Mouse (Mus musculus): ENCODE measurements at regions not wholly inside any gene's neighbourhood (a gene's known extent, or its start where the extent isn't known, plus 50 kb on each side); places are given as distances from the start of the nearest gene placed in this dataset.
A peak's percentile ranks its signal among the peaks of the same experiment; 100 is the strongest.

DNA sequence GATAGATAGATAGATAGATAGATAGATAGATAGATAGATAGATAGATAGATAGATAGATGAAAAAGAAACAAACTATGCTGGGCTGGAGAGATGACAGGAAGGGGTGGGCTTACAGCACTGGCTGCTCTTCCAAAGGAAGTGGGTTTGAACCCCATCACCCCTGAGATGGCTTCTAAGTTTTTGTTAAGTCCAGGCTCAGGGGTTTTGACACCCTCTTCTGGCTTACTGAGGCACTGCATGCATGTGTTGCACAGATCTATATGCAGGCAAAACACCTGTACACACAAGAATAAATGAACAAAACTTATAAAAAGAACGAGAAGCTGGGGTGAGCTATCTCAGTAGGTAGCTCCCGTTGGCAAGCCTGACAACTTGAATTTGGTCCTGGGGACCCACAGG lies 55.5 kb upstream of the Jak1 start:
- H3K36me3 ChIP-seq (ENCODE audit: control insufficient read depth in 1 of 2, insufficient read depth in 2 of 2, low read length in 2 of 2): no peaks in the 10 kb centered on the region
- peak; percentile 57 for DNase-seq (ENCODE audit: low read depth, low spot score)
- no peaks in the 10 kb centered on the region for H3K79me2 ChIP-seq (ENCODE audit: control insufficient read depth, insufficient read depth, low read length, poor library complexity)
- TF ChIP-seq ZMIZ1 (IDR thresholded peaks at IDR 0.05; ENCODE audit: low read depth, low read length) (no peak), ETS1 (IDR thresholded peaks at IDR 0.05; ENCODE audit: low read depth, low read length) (no peak), SMC3 (IDR thresholded peaks at IDR 0.05; ENCODE audit: low read depth, low read length) (peak; percentile 81), RAD21 (IDR thresholded peaks at IDR 0.05; ENCODE audit: low read depth, low read length) (peak; percentile 69), ZC3H11A (IDR thresholded peaks at IDR 0.05; ENCODE audit: low read depth, low read length) (peak; percentile 46), ELF1 (IDR thresholded peaks at IDR 0.05; ENCODE audit: low read depth, low read length) (no peak), CTCF (IDR thresholded peaks at IDR 0.05 in 2 of 3, conservative IDR thresholded peaks at IDR 0.05 in 1 of 3; ENCODE audit: control insufficient read depth in 1 of 3, insufficient read depth in 1 of 3, low read depth in 2 of 3, low read length in 3 of 3, poor library complexity in 1 of 3, severe bottlenecking in 1 of 3) (peak; percentile 48 to 67 (median 49))
- H3K4me3 ChIP-seq (ENCODE audit: control insufficient read depth in 1 of 2, insufficient read depth in 1 of 2, low read depth in 2 of 2, low read length in 2 of 2): no peak overlapping the region
- H3K9me3 ChIP-seq (replicated peaks; ENCODE audit: insufficient read depth, low read length): no peaks in the 10 kb centered on the region
- no peak overlapping the region for H3K27ac ChIP-seq (ENCODE audit: control insufficient read depth, low read depth, low read length)
- no peak overlapping the region for H3K9ac ChIP-seq (ENCODE audit: control insufficient read depth, low read depth, low read length, poor library complexity, severe bottlenecking)
- H3K27me3 ChIP-seq (ENCODE audit: control insufficient read depth in 1 of 2, insufficient read depth in 2 of 2, low read length in 2 of 2): no peaks in the 10 kb centered on the region; a peak in 1 of 4 replicates
- 0 out of 4 replicates have a peak, but pooled peaks cover 0 to 3% of the 10 kb centered on the region in 2 experiments for H3K4me1 ChIP-seq (ENCODE audit: control insufficient read depth in 1 of 2, insufficient read depth in 2 of 2, low read length in 2 of 2)

- H3K36me3 ChIP-seq (ENCODE audit: control insufficient read depth in 1 of 2, insufficient read depth in 2 of 2, low read length in 2 of 2): peaks cover 0 to 2% of the 10 kb centered on the region in 2 experiments; a peak in 2 of 4 replicates
- TF ChIP-seq MEF2A (IDR thresholded peaks at IDR 0.05; ENCODE audit: extremely low read depth, insufficient replicate concordance, low read depth, low read length, poor library complexity, severe bottlenecking) (no peak), USF2 (IDR thresholded peaks at IDR 0.05; ENCODE audit: borderline replicate concordance in 1 of 2, insufficient read depth in 1 of 2, low read depth in 1 of 2, low read length in 2 of 2) (no peak), TCF12 (IDR thresholded peaks at IDR 0.05; ENCODE audit: low read depth, low read length) (no peak), ZC3H11A (IDR thresholded peaks at IDR 0.05; ENCODE audit: low read depth, low read length) (no peak), E2F4 (IDR thresholded peaks at IDR 0.05; ENCODE audit: borderline replicate concordance, low read depth, low read length) (no peak), POLR2AphosphoS5 (IDR thresholded peaks at IDR 0.05; ENCODE audit: borderline replicate concordance, low read depth, low read length) (no peak), UBTF (IDR thresholded peaks at IDR 0.05; ENCODE audit: borderline replicate concordance, insufficient read depth, low read depth, low read length) (no peak), POLR2AphosphoS2 (IDR thresholded peaks at IDR 0.05; ENCODE audit: low read length) (no peak), MYB (IDR thresholded peaks at IDR 0.05; ENCODE audit: low read depth, low read length) (no peak)
- no peak overlapping the region for H3K4me3 ChIP-seq (ENCODE audit: control insufficient read depth in 1 of 2, insufficient read depth in 1 of 2, low read depth in 2 of 2, low read length in 2 of 2)
- H3K79me2 ChIP-seq (ENCODE audit: control insufficient read depth, insufficient read depth, low read length, poor library complexity): no peaks in the 10 kb centered on the region
- no peaks in the 10 kb centered on the region; a peak in 1 of 4 replicates for H3K27me3 ChIP-seq (ENCODE audit: control insufficient read depth in 1 of 2, insufficient read depth in 2 of 2, low read length in 2 of 2)
- no peak for DNase-seq (ENCODE audit: low read depth, low spot score)
- H3K4me1 ChIP-seq (ENCODE audit: control insufficient read depth in 1 of 2, insufficient read depth in 2 of 2, low read length in 2 of 2): 0 out of 4 replicates have a peak, but pooled peaks cover 0 to 3% of the 10 kb centered on the region in 2 experiments
- H3K9me3 ChIP-seq (replicated peaks; ENCODE audit: insufficient read depth, low read length): no peaks in the 10 kb centered on the region
- no peak overlapping the region for H3K27ac ChIP-seq (ENCODE audit: control insufficient read depth, low read depth, low read length)
- no peak overlapping the region for H3K9ac ChIP-seq (ENCODE audit: control insufficient read depth, low read depth, low read length, poor library complexity, severe bottlenecking)
Measured at GRCm38 (mm10) chr4:101319681-101320220, 54.7 kb upstream of the Jak1 start.

All from MEL (cell line).